Mouse (Mus musculus): ENCODE results near the gene Ftl1.
"Not testable (repeated sequence)": the region's sequence is repeated elsewhere in the genome, so short reads cannot be mapped to it uniquely, and the experiment has no call there.

The Ftl1 gene

DNA sequence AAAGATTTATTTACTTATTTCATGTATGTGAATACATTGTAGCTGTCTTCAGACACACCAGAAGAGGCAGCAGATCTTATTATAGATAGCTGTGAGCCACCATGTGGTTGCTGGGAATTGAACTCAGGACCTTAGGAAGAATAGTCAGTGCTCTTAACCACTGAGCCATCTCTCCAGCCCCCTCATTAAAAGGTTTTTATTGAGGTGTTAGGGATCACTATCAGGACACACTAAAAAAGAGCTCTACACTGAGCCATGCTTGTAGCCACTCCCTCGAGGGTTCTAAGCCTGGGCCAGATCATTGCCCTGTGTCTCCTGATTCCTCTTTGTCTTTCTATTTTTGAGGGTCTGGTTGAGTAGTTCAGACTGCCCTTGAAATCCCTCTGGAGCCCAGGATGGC, 16.8 kb upstream of the Ftl1 start:
- DNase-seq (ENCODE audit: low spot score in 2 of 2): no peak

DNA sequence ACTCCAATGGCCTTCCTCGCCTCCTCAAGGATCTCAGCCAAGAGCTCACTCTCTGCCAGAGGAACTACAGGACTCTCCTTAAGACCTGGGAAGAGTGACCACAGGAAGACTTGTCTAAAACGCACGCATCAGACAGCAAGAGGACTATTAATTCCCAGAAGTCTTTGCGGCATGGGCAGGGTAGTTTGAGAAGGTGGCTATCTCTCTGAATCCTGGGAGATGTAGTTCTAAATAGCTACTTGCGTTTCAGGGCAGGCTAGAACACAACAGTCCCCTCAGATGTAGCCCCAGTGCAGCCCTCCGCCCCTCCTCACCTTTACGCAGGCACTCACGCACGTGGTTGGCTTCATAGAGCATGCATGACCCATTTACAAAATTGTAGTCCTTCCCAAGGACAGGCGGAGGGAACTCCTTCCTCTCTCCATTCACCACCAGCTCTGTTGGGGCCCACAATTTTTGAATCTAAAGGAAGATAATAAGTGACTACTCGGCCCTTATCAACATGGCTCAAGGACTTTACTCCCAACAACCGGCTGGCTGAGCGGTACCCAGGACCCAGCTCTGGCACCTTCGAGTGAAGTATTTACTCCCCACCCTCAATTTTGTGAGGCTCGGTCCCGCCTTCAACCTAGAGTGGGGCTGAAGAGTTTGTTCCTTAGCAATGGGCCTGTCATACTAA, 15.7 kb upstream of the Ftl1 start:
- no peak for DNase-seq (ENCODE audit: low spot score in 2 of 2)

DNA sequence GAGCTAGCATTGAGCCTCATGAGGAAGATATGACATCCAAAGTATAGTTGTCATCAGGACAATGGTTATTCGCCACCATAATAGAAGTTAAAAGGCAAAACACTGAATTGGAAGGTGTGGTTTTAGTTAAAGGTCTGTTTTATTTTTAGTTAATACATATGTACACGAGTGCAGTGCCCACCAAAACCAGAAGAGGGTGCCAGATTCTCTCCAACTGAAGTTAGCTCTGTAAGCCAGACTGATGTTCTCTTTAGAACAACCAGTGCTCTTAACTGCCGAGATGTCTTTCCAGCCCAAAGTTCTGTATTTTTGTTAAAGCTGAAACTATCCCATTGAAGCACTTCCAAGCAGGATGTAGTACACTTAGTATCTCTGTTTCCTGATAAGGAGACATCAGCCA, 11.2 kb upstream of the Ftl1 start:
- DNase-seq (ENCODE audit: low spot score in 2 of 2): peak in 1 of 2 experiments; percentile 76

DNA sequence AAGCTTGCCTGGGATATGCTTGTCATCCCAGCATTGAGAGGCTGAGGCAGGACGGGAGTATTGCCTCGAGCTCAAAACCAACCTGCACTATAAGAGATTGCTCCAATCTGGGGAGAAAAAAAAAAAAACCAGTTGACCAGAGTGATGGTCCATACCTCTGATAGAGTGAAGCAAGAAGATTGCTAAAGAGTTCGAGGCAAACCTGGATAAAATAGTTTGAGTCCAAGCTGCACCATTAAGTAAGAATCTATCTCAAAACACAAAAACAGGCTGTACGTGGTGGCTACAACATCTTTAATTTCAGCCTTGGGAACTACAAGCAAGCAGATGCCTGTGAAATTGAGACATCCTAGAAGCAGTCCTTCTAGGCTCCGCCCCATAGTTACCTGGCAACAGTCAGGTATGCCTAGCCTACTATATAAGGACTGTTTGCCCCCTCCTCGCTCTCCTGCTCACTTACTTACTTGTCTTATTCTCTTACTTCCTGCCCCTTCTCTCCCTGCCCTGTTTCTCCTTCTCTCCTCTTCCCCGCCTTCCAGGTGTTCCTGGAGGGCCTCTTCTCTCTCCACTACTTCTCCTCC, 7.5 kb upstream of the Ftl1 start:
- DNase-seq (ENCODE audit: low spot score in 2 of 2): no peak

DNA sequence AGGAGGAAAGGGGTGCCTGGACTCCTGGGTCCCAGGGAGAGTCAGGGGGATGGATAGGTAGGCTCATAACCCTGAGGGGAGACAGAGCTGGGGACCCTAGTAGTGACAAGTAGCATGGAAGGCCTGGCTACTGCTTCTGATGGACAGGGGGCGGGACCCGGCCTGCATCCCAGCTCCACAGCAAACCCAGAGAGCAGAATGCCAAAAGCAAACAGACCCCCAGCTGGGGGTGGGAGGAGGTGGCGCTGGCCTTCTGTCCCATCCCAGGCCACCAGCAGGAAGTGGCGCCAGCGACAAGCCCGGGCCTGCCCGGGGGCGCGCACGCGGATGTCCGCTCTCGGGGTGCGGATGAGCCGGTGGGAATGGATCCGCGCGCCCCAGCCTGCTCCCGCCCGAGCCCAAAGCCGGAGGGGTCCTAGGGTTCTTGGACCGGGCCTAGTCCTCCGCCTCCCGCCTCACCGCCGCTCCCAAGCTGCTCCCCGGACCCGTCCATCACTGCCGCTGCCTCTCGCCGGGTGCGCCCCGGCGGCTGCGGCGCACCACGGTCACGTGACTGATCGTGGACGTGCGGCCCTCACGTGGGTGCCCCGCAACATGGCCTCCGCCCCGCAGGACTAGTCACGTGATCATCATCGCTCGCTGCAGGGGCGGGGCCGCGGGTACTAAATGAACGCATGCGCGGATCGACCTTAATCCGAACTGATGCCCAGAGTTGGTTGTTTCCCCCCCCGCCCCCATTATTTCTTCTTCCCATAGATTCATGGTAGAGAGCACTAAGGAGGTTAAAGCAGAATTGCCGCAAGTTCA, 6.8 kb upstream of the Ftl1 start, which contains the start of gene Bax:
Gene Bax, minus strand, starts transcription at position 616 of the 807 bp plus-strand sequence.
- peak; percentile 95 to 96 for DNase-seq (ENCODE audit: low spot score in 2 of 2)

DNA sequence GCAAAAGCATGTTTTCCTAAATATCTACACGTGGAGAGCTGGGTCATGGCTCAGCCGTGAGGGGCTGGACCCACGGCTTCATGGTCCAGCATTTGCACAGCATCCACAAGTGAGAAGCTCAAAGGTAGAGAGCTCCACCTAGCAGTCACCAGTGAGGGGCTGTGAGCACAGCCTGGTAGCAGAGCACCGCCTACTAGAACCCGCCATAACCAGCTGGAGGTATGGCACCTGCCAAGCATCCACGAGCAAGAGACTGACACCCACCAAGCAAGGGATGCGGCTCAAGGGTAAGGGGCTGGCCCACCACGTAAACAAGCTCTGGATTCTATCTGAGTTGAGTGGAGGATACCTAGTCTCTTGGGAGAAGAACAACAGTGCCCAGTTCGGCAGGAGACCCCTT, 5.9 kb upstream of the Ftl1 start:
- DNase-seq (ENCODE audit: low spot score in 2 of 2): no peak

DNA sequence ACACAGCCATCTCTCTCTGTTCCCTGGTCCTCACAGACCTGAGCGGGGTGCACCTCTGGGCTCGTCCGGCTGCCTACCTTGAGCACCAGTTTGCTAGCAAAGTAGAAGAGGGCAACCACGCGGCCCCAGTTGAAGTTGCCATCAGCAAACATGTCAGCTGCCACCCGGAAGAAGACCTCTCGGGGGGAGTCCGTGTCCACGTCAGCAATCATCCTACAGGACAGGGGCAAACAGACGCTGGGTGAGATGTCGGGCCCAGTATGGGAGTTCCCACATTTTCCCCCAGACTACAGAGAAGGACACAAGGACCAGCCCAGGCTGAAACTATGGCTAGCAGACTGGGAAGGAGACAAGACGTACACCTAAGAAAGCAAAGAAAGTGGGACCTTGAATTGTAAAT, 5.4 kb upstream of the Ftl1 start:
- DNase-seq (ENCODE audit: low spot score in 2 of 2): no peak

DNA sequence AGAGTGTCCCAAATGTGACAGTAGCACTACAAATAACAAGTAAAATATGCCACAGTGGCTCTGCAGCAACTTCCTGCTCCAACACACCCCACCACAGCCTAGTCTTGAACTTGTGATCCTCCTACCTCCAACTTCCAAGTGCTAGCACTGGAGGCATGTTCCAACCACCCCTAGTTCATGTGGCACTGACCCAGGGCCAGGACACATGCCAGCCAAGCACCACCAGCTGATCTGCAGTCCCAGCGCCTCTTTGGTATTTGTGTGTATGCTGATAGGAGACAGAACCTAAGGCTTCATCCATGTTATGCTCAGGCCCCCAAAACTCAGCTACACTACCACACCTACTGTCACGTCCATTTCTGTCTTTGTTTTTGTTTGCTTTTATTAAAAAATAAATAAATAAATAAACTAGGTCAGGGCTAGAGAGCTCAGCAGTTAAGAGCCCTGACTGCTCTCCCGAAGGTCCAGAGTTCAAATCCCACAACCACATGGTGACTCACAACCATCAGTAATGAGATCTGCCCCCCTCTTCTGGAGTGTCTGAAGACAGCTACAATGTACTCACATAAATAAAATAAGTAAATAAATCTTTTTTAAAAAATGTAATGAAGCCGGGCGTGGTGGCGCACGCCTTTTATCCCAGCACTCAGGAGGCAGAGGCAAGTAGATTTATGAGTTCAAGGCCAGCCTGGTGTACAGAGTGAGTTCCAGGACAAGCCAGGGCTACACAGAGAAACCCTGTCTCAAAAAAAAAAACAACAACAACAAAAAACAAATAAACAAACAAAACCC, 4.5 kb upstream of the Ftl1 start:
- no peak for DNase-seq (ENCODE audit: low spot score in 2 of 2)

DNA sequence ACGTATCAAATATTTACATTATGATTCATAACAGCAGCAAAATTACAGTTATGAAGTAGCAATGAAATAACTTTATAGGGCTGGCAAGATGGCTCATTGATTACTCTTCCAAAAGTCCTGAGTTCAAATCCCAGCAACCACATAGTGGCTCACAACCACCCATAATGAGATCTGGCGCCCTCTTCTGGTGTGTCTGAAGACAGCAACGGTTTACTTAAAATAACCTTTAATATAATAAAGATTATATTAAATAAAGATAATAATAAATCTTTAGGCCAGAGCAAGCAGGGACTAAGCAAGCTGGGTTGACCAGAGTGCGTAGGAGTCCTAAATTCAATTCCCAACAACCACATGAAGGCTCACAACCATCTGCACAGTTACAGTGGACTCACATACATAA, 3.2 kb upstream of the Ftl1 start:
- DNase-seq (ENCODE audit: low spot score in 2 of 2): not testable (repeated sequence)

DNA sequence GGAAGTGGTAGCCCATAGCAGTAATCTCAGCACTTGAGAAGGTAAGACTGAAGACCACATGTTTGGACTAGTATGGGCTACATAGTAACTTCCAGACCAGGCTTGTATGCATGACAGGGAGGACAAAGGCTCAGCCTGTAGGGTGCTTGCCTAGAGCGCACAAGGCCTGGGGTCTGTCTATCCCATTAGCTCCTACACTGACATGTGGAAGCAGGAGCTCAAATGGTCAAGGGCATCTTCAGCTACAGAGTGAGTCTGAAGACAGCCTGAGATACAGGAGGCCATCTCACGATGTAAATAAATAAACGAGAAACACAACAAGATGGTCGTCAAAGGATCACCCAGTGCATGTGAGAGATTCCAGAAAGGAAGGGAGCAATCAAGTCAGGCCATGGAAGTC, 2.6 kb upstream of the Ftl1 start:
- DNase-seq (ENCODE audit: low spot score in 2 of 2): no peak

DNA sequence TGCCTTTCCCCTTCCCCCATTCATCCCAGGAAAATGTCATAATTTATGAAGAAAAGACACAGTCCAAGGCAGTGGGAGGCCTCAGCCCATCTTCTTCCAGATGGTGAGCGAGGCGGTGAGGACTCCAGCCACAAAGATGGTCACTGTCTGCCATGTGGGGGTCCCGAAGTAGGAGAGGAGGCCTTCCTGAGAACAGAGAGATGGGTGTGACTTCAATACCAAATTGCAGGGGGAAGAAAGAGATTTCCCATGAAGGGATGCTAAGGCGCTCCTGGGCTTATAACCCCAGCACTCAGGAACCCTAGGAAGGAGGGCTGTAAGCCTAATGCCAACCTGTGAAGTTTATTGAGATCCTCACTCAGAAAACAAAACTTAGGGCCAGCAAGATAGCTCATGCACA, 2.1 kb upstream of the Ftl1 start:
- DNase-seq (ENCODE audit: low spot score in 2 of 2): no peak

DNA sequence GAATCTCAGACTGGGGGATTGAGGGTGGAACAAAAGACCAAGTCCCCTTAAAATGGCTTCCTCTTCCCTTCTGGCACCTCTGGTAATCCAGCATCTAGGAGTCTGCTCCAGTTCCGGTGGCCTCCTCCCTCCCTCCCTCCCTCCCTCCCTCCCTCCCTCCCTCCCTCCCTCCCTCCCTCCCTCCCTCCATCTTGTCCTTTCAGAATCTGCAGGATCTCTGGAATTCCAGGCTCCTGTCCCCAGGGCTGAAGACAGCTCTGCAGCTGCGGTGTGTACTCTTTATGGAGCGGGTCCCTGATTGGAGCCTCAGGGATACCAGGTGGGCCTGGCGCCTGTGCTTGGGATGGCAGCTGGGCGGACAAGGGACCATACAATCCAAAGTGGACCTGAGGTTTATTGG, 1.6 kb upstream of the Ftl1 start:
- no peak for DNase-seq (ENCODE audit: low spot score in 2 of 2)

DNA sequence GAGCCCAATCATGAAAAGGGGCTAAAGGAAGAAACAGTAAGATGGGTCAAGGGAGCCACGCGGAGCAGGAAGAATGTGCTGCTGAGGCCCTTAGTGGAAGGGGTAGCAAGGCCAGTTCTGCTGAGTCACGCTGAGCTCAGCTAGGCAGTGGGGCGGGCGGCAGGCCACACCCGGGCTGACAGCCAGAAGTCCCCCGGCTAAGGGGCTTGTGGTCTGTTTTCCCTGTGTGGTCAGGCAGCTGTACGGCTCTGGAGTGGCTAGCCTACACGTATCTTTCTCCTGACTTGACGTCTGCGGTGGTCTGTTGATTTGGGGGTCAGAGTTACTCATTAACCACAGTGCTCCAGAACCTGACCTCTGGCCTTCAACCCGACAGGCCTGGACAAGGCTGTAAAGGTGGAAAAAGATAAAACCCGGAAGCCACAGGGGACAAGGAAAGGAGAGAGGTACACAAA, 1.2 kb upstream of the Ftl1 start:
- DNase-seq (ENCODE audit: low spot score in 2 of 2): peak; percentile 73 to 81

DNA sequence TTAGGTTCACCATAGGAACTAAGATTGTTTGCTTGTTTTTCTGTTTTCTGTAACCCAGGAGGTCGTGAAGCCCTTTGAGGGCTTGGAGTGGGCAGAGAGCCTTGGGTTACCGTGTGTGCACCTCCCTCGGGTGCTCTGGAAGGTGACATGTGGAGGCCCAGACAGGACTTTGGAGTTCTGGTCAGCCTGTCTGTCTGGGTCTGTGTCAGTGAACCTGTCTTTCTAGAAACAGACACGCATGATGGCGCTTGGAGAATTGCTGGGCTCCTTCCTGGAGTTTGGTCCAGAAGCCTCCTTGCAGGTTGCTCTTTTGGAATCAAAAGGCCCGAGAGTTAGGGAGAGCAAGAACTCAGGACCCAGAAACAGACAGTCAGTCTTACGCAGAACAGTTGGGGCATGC, 693 bp upstream of the Ftl1 start:
- no peak for DNase-seq (ENCODE audit: low spot score in 2 of 2)

DNA sequence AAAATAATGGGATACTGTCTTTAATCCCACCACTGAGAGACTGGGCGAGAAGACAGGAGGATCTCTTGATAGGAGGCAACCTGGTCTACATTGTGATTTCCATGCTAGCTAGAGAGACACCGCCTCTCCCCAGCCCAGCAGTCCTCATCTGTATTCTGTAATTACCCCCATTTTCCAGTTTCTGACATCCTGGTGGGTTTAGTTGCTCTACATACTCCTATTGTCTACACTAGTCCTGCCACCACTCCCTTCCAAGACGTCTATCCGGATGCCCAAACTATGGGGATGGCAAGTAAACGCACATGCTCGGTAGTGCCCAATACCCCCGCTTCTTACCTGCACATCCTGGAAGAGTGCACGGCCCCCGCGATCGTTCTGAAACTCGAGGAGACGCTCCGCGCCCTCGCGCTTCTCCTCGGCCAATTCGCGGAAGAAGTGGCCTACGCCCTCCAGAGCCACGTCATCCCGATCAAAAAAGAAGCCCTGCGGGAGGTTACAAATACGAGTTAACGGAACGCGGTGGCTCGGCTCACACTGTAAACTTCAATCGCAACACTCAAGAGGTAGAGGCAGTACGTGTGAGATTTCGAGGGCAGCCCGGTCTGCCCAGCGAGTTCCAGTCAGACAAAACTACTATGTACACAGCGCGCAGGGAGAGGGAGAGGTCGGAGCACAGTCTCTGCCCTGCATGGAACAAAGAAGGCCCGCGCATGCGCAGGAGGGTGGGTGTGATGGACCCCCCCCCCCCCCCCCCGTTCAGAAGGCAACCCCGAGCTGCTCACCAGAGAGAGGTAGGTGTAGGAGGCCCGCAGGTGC, 728 bp downstream of the Ftl1 start:
- peak; percentile 81 to 86 for DNase-seq (ENCODE audit: low spot score in 2 of 2)

DNA sequence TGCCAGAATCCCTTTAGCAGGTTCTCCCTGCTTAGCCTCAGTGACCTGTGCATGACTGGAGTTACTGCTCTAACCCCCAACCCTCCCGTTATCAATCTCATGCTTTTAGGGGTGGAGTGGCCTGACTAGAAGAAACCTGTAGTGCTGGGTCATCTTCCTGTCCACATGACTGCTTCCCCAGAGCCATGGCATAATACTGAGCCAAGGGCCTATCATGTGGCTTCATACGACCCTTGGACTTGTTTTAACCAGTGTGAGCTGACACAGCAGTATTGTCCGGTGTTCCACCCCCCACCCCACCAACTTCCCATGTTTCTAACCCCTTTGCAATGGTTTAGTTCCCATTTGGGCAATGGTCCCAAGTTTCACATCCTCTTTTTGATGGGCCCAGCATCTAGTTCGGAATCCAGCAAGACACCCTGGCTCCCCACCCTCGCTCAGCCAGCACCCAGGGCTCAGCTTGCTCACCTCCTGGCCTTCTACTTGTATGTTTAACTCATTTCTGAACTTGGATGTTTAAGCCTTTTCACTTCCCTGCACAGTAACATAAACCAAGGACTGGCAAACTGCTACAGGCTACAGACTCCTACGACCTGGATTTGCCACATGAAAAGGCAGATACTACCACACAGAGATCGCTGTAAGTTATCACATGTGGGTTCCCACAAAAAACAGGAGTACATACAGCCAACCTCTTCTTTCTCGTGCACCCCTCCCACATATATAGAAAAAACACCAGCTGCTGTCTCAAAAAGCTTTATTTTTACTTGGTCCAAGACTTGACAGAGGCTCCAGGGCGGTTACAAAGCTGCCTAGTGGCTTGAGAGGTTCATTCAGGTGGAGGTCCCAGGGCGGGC, 2.3 kb downstream of the Ftl1 start:
- peak; percentile 52 to 77 for DNase-seq (ENCODE audit: low spot score in 2 of 2)

DNA sequence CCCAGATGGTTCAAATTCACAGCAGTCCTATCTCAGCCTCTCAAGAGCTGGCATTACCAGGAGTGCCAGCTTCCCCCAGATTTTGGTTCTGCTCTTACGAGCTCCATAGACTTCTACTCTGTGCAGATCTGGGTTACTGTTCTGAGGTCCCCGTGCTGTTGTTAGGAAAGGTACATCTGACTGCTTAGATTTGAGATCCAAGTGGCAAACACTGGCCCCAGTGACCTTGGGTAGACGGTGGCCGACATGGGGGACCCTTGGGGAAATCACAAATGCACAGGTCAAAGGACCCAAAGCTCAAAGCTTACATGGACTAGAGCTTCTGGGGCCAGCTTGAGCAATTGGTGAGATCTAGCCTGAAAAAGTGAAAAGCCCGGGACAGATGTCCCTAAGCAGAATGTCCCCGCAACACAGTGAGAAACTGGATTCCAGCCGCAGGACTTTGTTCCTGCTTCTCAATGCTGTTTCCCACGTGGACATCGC, 2.9 kb downstream of the Ftl1 start:
- no peak for DNase-seq (ENCODE audit: low spot score in 2 of 2)

DNA sequence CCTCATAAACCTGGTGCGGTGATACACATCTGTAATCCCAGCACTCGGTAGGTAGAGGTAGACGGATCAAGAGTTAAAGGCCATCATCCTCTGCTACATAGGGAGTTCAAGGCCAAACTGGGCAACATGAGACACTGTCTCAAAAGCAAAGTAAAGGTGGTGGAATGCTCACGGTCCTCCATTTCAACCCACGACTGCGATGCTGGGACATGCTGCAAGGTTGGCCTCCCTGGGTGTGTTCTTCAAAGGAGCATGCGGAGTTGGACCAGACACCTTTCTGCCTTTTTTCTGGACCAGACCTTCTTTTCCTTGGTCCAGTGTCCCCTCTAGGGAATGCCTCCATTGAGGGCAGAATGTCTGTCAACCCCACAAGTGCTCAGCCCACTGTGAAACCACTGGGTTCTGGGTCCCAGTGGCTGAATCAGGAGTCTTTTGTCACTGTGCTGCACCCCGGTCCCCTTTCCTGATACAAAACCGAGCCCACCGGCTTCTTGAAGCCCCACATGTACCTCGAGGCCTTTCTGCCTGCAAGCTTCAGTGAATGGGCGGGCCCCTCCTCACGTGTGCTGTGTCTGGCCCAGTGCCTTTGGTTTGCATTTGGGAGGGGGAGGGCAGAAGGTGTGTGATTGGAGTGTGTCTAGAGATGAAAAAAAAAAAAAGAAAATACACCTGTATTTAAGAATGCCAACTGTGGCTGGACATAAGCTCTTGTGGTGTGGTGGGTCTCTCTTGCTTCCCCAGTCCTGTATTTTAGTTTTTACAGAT, 3.6 kb downstream of the Ftl1 start:
- DNase-seq (ENCODE audit: low spot score in 2 of 2): no peak

DNA sequence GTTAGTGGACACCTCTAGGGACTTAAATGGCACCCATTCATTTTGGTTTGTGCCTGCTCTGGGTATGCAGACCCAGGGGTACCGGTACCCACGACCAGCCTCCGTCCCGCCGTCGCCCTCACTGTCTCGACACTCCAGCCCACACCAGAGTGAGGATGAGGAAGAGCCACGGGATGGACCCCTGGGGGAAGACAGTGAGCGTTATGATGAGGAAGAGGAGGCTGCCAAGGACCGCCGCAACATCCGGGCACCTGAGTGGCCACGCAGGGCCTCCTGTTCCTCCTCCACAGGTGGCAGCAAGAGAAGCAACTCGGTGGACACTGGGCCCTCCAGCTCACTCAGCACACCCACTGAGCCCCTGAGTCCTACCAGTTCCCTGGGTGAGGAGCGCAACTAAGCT, 4.7 kb downstream of the Ftl1 start:
- no peak for DNase-seq (ENCODE audit: low spot score in 2 of 2)

Data from heart, adult 9 months (tissue).